Mouse (Mus musculus): ENCODE data around the gene Dgkh. TPM values are rescaled to one million over a fixed set of nuclear protein-coding genes. Genes with fewer than 3 reads are reported as not detected.

Dgkh gene
- polyA plus RNA-seq, 1 experiment from 2014 or later = 2.9 TPM

GRCm38 (mm10) chr14:78692602-78693001, 40.0 kb downstream of the Dgkh start:
- H3K4me1 ChIP-seq (ENCODE audit: control insufficient read depth, insufficient read depth, low read length) = no peaks in the 10 kb centered on the region
- no peak overlapping the region for H3K4me2 ChIP-seq
- no peak for ATAC-seq (replicated peaks; ENCODE audit: insufficient number of reproducible peaks, low FRiP score, low TSS enrichment)
- no peak overlapping the region for H3K4me3 ChIP-seq (ENCODE audit: low read depth, low read length)
- H3K27me3 ChIP-seq (ENCODE audit: control insufficient read depth, insufficient read depth, low read length) = no peaks in the 10 kb centered on the region
- no peaks in the 10 kb centered on the region for H3K9me3 ChIP-seq (replicated peaks; ENCODE audit: control insufficient read depth, low read length)
- H3K27ac ChIP-seq (ENCODE audit: low read depth, low read length) = no peak overlapping the region
- no peaks in the 10 kb centered on the region for H3K36me3 ChIP-seq (ENCODE audit: control insufficient read depth, insufficient read depth, low read length)
- no peak overlapping the region for H3K9ac ChIP-seq (ENCODE audit: low read depth, low read length)
- 56% methylated on average over 4 of the region's 4 CpGs for WGBS (ENCODE audit: insufficient replicate concordance)

- no peak overlapping the region for H3K4me3 ChIP-seq (ENCODE audit: low read depth, low read length)
- H3K9ac ChIP-seq (ENCODE audit: low read depth, low read length) = no peak overlapping the region
- no peak for ATAC-seq (replicated peaks; ENCODE audit: insufficient number of reproducible peaks, low FRiP score, low TSS enrichment)
- H3K27me3 ChIP-seq (ENCODE audit: control insufficient read depth, insufficient read depth, low read length) = no peaks in the 10 kb centered on the region
- H3K27ac ChIP-seq (ENCODE audit: low read depth, low read length) = no peak overlapping the region
- no peaks in the 10 kb centered on the region for H3K36me3 ChIP-seq (ENCODE audit: control insufficient read depth, insufficient read depth, low read length)
- 42% methylated on average over 5 of the region's 5 CpGs for WGBS (ENCODE audit: insufficient replicate concordance)
- no peaks in the 10 kb centered on the region for H3K9me3 ChIP-seq (replicated peaks; ENCODE audit: control insufficient read depth, low read length)
- no peak overlapping the region for H3K4me2 ChIP-seq
- no peaks in the 10 kb centered on the region for H3K4me1 ChIP-seq (ENCODE audit: control insufficient read depth, insufficient read depth, low read length)
These were observed 40.6 kb downstream of the Dgkh start for GRCm38 (mm10) chr14:78691926-78692487.

- 75% methylated on average over 1 of the region's 1 CpGs for WGBS (ENCODE audit: insufficient replicate concordance)
- Histone ChIP-seq H3K27me3 (ENCODE audit: control insufficient read depth, insufficient read depth, low read length) (no peaks in the 10 kb centered on the region), H3K36me3 (ENCODE audit: control insufficient read depth, insufficient read depth, low read length) (no peaks in the 10 kb centered on the region), H3K27ac (ENCODE audit: low read depth, low read length) (no peak overlapping the region), H3K9me3 (replicated peaks; ENCODE audit: control insufficient read depth, low read length) (no peaks in the 10 kb centered on the region), H3K9ac (ENCODE audit: low read depth, low read length) (no peak overlapping the region), H3K4me3 (ENCODE audit: low read depth, low read length) (no peak overlapping the region), H3K4me2 (no peak overlapping the region), H3K4me1 (ENCODE audit: control insufficient read depth, insufficient read depth, low read length) (no peaks in the 10 kb centered on the region)
- ATAC-seq (replicated peaks; ENCODE audit: insufficient number of reproducible peaks, low FRiP score, low TSS enrichment) = no peak
These were observed 41.7 kb downstream of the Dgkh start for GRCm38 (mm10) chr14:78690883-78691282.

GRCm38 (mm10) chr14:78690387-78690786, 42.2 kb downstream of the Dgkh start:
- H3K4me2 ChIP-seq = no peak overlapping the region
- no peaks in the 10 kb centered on the region for H3K4me1 ChIP-seq (ENCODE audit: control insufficient read depth, insufficient read depth, low read length)
- H3K27me3 ChIP-seq (ENCODE audit: control insufficient read depth, insufficient read depth, low read length) = no peaks in the 10 kb centered on the region
- no peaks in the 10 kb centered on the region for H3K36me3 ChIP-seq (ENCODE audit: control insufficient read depth, insufficient read depth, low read length)
- 74% methylated on average over 4 of the region's 4 CpGs for WGBS (ENCODE audit: insufficient replicate concordance)
- H3K9me3 ChIP-seq (replicated peaks; ENCODE audit: control insufficient read depth, low read length) = no peaks in the 10 kb centered on the region
- ATAC-seq (replicated peaks; ENCODE audit: insufficient number of reproducible peaks, low FRiP score, low TSS enrichment) = no peak
- H3K4me3 ChIP-seq (ENCODE audit: low read depth, low read length) = no peak overlapping the region
- H3K27ac ChIP-seq (ENCODE audit: low read depth, low read length) = no peak overlapping the region
- H3K9ac ChIP-seq (ENCODE audit: low read depth, low read length) = no peak overlapping the region

- no peaks in the 10 kb centered on the region for H3K9me3 ChIP-seq (replicated peaks; ENCODE audit: control insufficient read depth, low read length)
- no peaks in the 10 kb centered on the region for H3K27me3 ChIP-seq (ENCODE audit: control insufficient read depth, insufficient read depth, low read length)
- no peaks in the 10 kb centered on the region for H3K36me3 ChIP-seq (ENCODE audit: control insufficient read depth, insufficient read depth, low read length)
- H3K4me2 ChIP-seq = no peak overlapping the region
- no peak overlapping the region for H3K27ac ChIP-seq (ENCODE audit: low read depth, low read length)
- no peak overlapping the region for H3K4me3 ChIP-seq (ENCODE audit: low read depth, low read length)
- H3K9ac ChIP-seq (ENCODE audit: low read depth, low read length) = no peak overlapping the region
- 89% methylated on average over 9 of the region's 9 CpGs for WGBS (ENCODE audit: insufficient replicate concordance)
- no peaks in the 10 kb centered on the region for H3K4me1 ChIP-seq (ENCODE audit: control insufficient read depth, insufficient read depth, low read length)
- no peak for ATAC-seq (replicated peaks; ENCODE audit: insufficient number of reproducible peaks, low FRiP score, low TSS enrichment)
These were observed 42.6 kb downstream of the Dgkh start for GRCm38 (mm10) chr14:78689950-78690349.

- WGBS (ENCODE audit: insufficient replicate concordance) = 70% methylated on average over 4 of the region's 4 CpGs
- H3K27ac ChIP-seq (ENCODE audit: low read depth, low read length) = no peak overlapping the region
- no peak overlapping the region for H3K4me2 ChIP-seq
- no peaks in the 10 kb centered on the region for H3K9me3 ChIP-seq (replicated peaks; ENCODE audit: control insufficient read depth, low read length)
- no peak overlapping the region for H3K9ac ChIP-seq (ENCODE audit: low read depth, low read length)
- peaks cover 7% of the 10 kb centered on the region for H3K4me1 ChIP-seq (ENCODE audit: control insufficient read depth, insufficient read depth, low read length)
- no peak overlapping the region for H3K4me3 ChIP-seq (ENCODE audit: low read depth, low read length)
- ATAC-seq (replicated peaks; ENCODE audit: insufficient number of reproducible peaks, low FRiP score, low TSS enrichment) = no peak
- H3K27me3 ChIP-seq (ENCODE audit: control insufficient read depth, insufficient read depth, low read length) = no peaks in the 10 kb centered on the region
- no peaks in the 10 kb centered on the region for H3K36me3 ChIP-seq (ENCODE audit: control insufficient read depth, insufficient read depth, low read length)
These were observed 44.9 kb downstream of the Dgkh start for GRCm38 (mm10) chr14:78687716-78688115.

- WGBS (ENCODE audit: insufficient replicate concordance) = 84% methylated on average over 6 of the region's 6 CpGs
- Histone ChIP-seq H3K27me3 (ENCODE audit: control insufficient read depth, insufficient read depth, low read length) (no peaks in the 10 kb centered on the region), H3K9ac (ENCODE audit: low read depth, low read length) (no peak overlapping the region), H3K9me3 (replicated peaks; ENCODE audit: control insufficient read depth, low read length) (no peaks in the 10 kb centered on the region), H3K4me3 (ENCODE audit: low read depth, low read length) (no peak overlapping the region), H3K27ac (ENCODE audit: low read depth, low read length) (no peak overlapping the region), H3K4me2 (no peak overlapping the region), H3K4me1 (ENCODE audit: control insufficient read depth, insufficient read depth, low read length) (peaks cover 7% of the 10 kb centered on the region), H3K36me3 (ENCODE audit: control insufficient read depth, insufficient read depth, low read length) (no peaks in the 10 kb centered on the region)
- ATAC-seq (replicated peaks; ENCODE audit: insufficient number of reproducible peaks, low FRiP score, low TSS enrichment) = no peak
These were observed 45.9 kb downstream of the Dgkh start for GRCm38 (mm10) chr14:78686701-78687100.

- ATAC-seq (replicated peaks; ENCODE audit: insufficient number of reproducible peaks, low FRiP score, low TSS enrichment) = no peak
- no peaks in the 10 kb centered on the region for H3K36me3 ChIP-seq (ENCODE audit: control insufficient read depth, insufficient read depth, low read length)
- H3K4me3 ChIP-seq (ENCODE audit: low read depth, low read length) = no peak overlapping the region
- H3K4me1 ChIP-seq (ENCODE audit: control insufficient read depth, insufficient read depth, low read length) = peaks cover 7% of the 10 kb centered on the region
- no peak overlapping the region for H3K4me2 ChIP-seq
- no peaks in the 10 kb centered on the region for H3K9me3 ChIP-seq (replicated peaks; ENCODE audit: control insufficient read depth, low read length)
- no peak overlapping the region for H3K9ac ChIP-seq (ENCODE audit: low read depth, low read length)
- no peaks in the 10 kb centered on the region for H3K27me3 ChIP-seq (ENCODE audit: control insufficient read depth, insufficient read depth, low read length)
- WGBS (ENCODE audit: insufficient replicate concordance) = 26% methylated on average over 4 of the region's 4 CpGs
- no peak overlapping the region for H3K27ac ChIP-seq (ENCODE audit: low read depth, low read length)
These were observed 48.4 kb downstream of the Dgkh start for GRCm38 (mm10) chr14:78684171-78684570.

GRCm38 (mm10) chr14:78678981-78679380, 53.6 kb downstream of the Dgkh start:
- 62% methylated on average over 3 of the region's 3 CpGs for WGBS (ENCODE audit: insufficient replicate concordance)
- H3K4me1 ChIP-seq (ENCODE audit: control insufficient read depth, insufficient read depth, low read length) = peaks cover 13% of the 10 kb centered on the region
- no peak for ATAC-seq (replicated peaks; ENCODE audit: insufficient number of reproducible peaks, low FRiP score, low TSS enrichment)
- no peak overlapping the region for H3K4me3 ChIP-seq (ENCODE audit: low read depth, low read length)
- no peaks in the 10 kb centered on the region for H3K9me3 ChIP-seq (replicated peaks; ENCODE audit: control insufficient read depth, low read length)
- H3K27me3 ChIP-seq (ENCODE audit: control insufficient read depth, insufficient read depth, low read length) = no peaks in the 10 kb centered on the region
- H3K27ac ChIP-seq (ENCODE audit: low read depth, low read length) = no peak overlapping the region
- H3K9ac ChIP-seq (ENCODE audit: low read depth, low read length) = no peak overlapping the region
- H3K36me3 ChIP-seq (ENCODE audit: control insufficient read depth, insufficient read depth, low read length) = no peaks in the 10 kb centered on the region
- H3K4me2 ChIP-seq = no peak overlapping the region
